11 mouse cellular contexts compared by ENCODE assay signal in genomic region chr10:122933053-122933838, GRCm38 (mm10).
A peak's percentile ranks its signal among the peaks of the same experiment; 100 is the strongest.
DNase-seq lines count a peak whose midpoint lies in the region; ATAC-seq and TF ChIP-seq lines count a peak whose summit lies in the region.
"Had no signal": no experiment of that assay in that cellular context is flagged by ENCODE, and none has a peak within 500 bp of the region (broad histone marks: within the 10 kb centered on the region; RNA-seq: fewer than 3 reads in every experiment).

No protein-coding gene starts in this region.

- peak overlapping the region; percentile 89; the same call in 1 of the 2 replicates for H3K27ac ChIP-seq in midbrain, embryonic 12.5 days (replicated peaks)
- H3K27ac ChIP-seq in midbrain, postnatal 0 days (ENCODE audit: low read depth, low read length), result no peak overlapping the region
- H3K27ac ChIP-seq in limb, embryonic 15.5 days, result peak overlapping the region; percentile 68

- peaks cover 7% of the 10 kb centered on the region; the same call in 1 of the 2 replicates for H3K27me3 ChIP-seq in midbrain, embryonic 12.5 days
- no peaks in the 10 kb centered on the region for H3K27me3 ChIP-seq in midbrain, postnatal 0 days (ENCODE audit: insufficient read depth, low read length)
- no peaks in the 10 kb centered on the region for H3K27me3 ChIP-seq in limb, embryonic 15.5 days

- H3K4me2 ChIP-seq in midbrain, embryonic 12.5 days (replicated peaks), result no peak overlapping the region
- no peak overlapping the region for H3K4me2 ChIP-seq in midbrain, postnatal 0 days (ENCODE audit: low read depth, low read length, poor library complexity, severe bottlenecking)
- H3K4me2 ChIP-seq in limb, embryonic 15.5 days, result no peak overlapping the region

- no peak overlapping the region for H3K9ac ChIP-seq in midbrain, embryonic 12.5 days (replicated peaks)
- no peak overlapping the region for H3K9ac ChIP-seq in midbrain, postnatal 0 days (replicated peaks; ENCODE audit: low read length, poor library complexity, severe bottlenecking)
- no peak overlapping the region for H3K9ac ChIP-seq in limb, embryonic 15.5 days

- H3K36me3 ChIP-seq in midbrain, embryonic 12.5 days, result no peaks in the 10 kb centered on the region
- H3K36me3 ChIP-seq in midbrain, postnatal 0 days (ENCODE audit: insufficient read depth, low read length), result no peaks in the 10 kb centered on the region
- no peaks in the 10 kb centered on the region for H3K36me3 ChIP-seq in limb, embryonic 15.5 days

- H3K4me3 ChIP-seq in midbrain, embryonic 12.5 days, result no peak overlapping the region
- no peak overlapping the region for H3K4me3 ChIP-seq in midbrain, postnatal 0 days (ENCODE audit: low read depth, low read length)
- H3K4me3 ChIP-seq in limb, embryonic 15.5 days, result no peak overlapping the region

- no peak for ATAC-seq in midbrain, embryonic 12.5 days (ENCODE audit: low FRiP score, low read depth)
- ATAC-seq in midbrain, postnatal 0 days (ENCODE audit: low FRiP score), result no peak
- no peak for ATAC-seq in limb, embryonic 15.5 days (ENCODE audit: insufficient number of reproducible peaks, low FRiP score, low TSS enrichment, low read depth)

- intact Hi-C loops in left cerebral cortex, postnatal 25 days (cut with DNase I), result loop anchor here (5.0 kb wide), 1 partner anchor 126 kb away; no protein-coding TSS in a partner anchor

- TF ChIP-seq CTCF in midbrain, postnatal 0 days (IDR thresholded peaks at IDR 0.05), result no peak

- H3K4me1 ChIP-seq in midbrain, embryonic 12.5 days, result peaks cover 38% of the 10 kb centered on the region
- H3K4me1 ChIP-seq in midbrain, postnatal 0 days (ENCODE audit: insufficient read depth, low read length), result peaks cover 10% of the 10 kb centered on the region; the same call in 1 of the 2 replicates
- peaks cover 45% of the 10 kb centered on the region for H3K4me1 ChIP-seq in limb, embryonic 15.5 days

- WGBS in midbrain, embryonic 12.5 days, result 88% methylated on average over 15 of the region's 15 CpGs
- 82% methylated on average over 15 of the region's 15 CpGs for WGBS in midbrain, postnatal 0 days
- WGBS in limb, embryonic 15.5 days, result 78% methylated on average over 15 of the region's 15 CpGs

- no peaks in the 10 kb centered on the region for H3K9me3 ChIP-seq in midbrain, embryonic 12.5 days
- H3K9me3 ChIP-seq in midbrain, postnatal 0 days (ENCODE audit: low read length), result no peaks in the 10 kb centered on the region
- H3K9me3 ChIP-seq in limb, embryonic 15.5 days, result no peaks in the 10 kb centered on the region

- DNase-seq in gastrocnemius, adult 18-20 months (ENCODE audit: low spot score), result peak; percentile 24
- no peak for DNase-seq in gastrocnemius, postnatal 25 days
- no peak for DNase-seq in midbrain, postnatal 0 days (ENCODE audit: low spot score)
- no peak for DNase-seq in left cerebral cortex, postnatal 25 days (ENCODE audit: low spot score in 2 of 2)
- no peak for DNase-seq in ovary, adult 18-20 months (ENCODE audit: low spot score)
- DNase-seq in heart, postnatal 4 days, result no peak
- DNase-seq: cerebellum, adult 9-11 months; kidney, postnatal 4 days; thymus, postnatal 14 days had no signal
